Mouse (Mus musculus): ENCODE data around the gene Helz2. TPM values are rescaled to one million over a fixed set of nuclear protein-coding genes. Genes with fewer than 3 reads are reported as not detected.

Gene Helz2
- polyA plus RNA-seq, 1 experiment from 2014 or later = 2.5 TPM

DNA sequence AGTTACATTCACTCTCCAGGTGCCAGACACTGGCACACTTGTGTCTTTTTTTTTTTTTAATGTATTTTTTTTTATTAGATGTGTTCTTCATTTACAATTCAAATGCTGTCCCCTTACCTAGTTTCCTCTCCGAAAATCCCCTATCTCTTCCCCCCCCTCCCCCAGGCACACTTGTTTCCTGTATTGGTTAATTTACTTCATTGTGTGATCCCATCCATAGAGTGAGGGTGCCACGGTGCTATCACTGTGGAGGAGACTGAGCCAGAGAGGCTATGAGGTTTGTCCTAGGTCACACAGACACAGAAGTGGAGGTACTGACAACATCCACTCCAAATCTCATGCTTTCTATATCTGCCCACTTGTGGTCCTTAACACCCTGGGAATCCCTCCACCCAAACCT lies 3.0 kb downstream of the Helz2 start:
- H3K4me1 ChIP-seq (ENCODE audit: insufficient read depth) = 0 out of 2 replicates have a peak, but pooled peaks cover 3% of the 10 kb centered on the region
- WGBS = 65% methylated on average over 2 of the region's 2 CpGs
- no peak overlapping the region for H3K4me3 ChIP-seq (ENCODE audit: low read depth, low read length)
- H3K9me3 ChIP-seq (ENCODE audit: low read depth, low read length) = no peaks in the 10 kb centered on the region
- peaks cover 13% of the 10 kb centered on the region; the same call in 1 of the 2 replicates for H3K36me3 ChIP-seq (ENCODE audit: insufficient read depth)
- no peak for TF ChIP-seq CTCF (IDR thresholded peaks at IDR 0.05; ENCODE audit: low read depth)
- H3K27me3 ChIP-seq (ENCODE audit: insufficient read depth, low read length) = no peaks in the 10 kb centered on the region
- no peak overlapping the region for H3K4me2 ChIP-seq
- DNase-seq (no peak), ATAC-seq (ENCODE audit: insufficient read depth) (no peak)
- no peak overlapping the region for H3K27ac ChIP-seq (ENCODE audit: low read depth)
- no peak overlapping the region for H3K9ac ChIP-seq

- ATAC-seq (ENCODE audit: insufficient read depth) (no peak), DNase-seq (no peak)
- no peak for TF ChIP-seq CTCF (IDR thresholded peaks at IDR 0.05; ENCODE audit: low read depth)
- no peaks in the 10 kb centered on the region for H3K9me3 ChIP-seq (ENCODE audit: low read depth, low read length)
- H3K4me3 ChIP-seq (ENCODE audit: low read depth, low read length) = no peak overlapping the region
- 77% methylated on average over 10 of the region's 10 CpGs for WGBS
- no peaks in the 10 kb centered on the region for H3K27me3 ChIP-seq (ENCODE audit: insufficient read depth, low read length)
- no peak overlapping the region for H3K9ac ChIP-seq
- H3K4me2 ChIP-seq = no peak overlapping the region
- peaks cover 16% of the 10 kb centered on the region; the same call in 1 of the 2 replicates for H3K36me3 ChIP-seq (ENCODE audit: insufficient read depth)
- 0 out of 2 replicates have a peak, but pooled peaks cover 3% of the 10 kb centered on the region for H3K4me1 ChIP-seq (ENCODE audit: insufficient read depth)
- H3K27ac ChIP-seq (ENCODE audit: low read depth) = no peak overlapping the region
Measured at GRCm38 (mm10) chr2:181238091-181238610, 3.7 kb downstream of the Helz2 start.

DNA sequence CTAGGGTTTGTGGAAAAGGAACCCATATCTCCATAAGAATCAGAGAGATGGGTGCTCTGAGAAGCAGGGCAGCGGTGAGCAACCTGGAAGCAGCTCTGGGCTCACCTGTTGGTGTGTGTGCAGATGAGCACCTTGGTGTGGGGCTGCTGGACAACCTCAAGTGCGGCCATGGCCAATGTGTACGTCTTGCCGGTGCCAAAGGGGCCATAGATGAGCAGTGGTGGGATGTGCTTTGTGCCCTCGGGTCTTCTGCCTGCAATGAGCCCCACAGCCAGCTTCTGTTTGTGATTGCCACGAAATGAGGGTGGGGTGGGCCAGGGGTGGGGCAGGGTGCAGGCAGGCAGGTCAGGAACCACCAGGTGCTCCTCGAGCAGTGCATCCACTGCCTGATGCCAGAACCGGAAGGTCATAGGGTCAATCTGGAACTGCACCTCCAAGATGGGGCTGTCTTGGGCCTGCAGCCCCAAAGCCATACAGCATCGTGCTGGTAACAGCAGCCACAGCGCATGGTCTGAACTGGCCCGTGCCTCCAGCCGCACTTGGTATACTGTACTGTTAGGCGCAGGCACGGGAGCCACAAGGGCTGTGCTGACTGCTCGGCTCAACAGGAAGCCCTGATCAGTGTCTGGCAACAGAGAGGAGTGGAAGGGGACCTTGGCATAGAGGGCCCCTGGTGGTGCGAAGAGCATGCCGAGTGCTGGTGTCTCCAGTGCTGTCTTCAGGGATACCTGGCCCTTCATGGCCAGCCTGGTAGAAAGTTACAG lies 4.4 kb downstream of the Helz2 start:
- H3K27me3 ChIP-seq (ENCODE audit: insufficient read depth, low read length) = no peaks in the 10 kb centered on the region
- no peak overlapping the region for H3K4me2 ChIP-seq
- 86% methylated on average over 17 of the region's 17 CpGs for WGBS
- H3K36me3 ChIP-seq (ENCODE audit: insufficient read depth) = peaks cover 16% of the 10 kb centered on the region; the same call in 1 of the 2 replicates
- no peak for TF ChIP-seq CTCF (IDR thresholded peaks at IDR 0.05; ENCODE audit: low read depth)
- H3K9ac ChIP-seq = no peak overlapping the region
- no peak for DNase-seq
- H3K4me1 ChIP-seq (ENCODE audit: insufficient read depth) = 0 out of 2 replicates have a peak, but pooled peaks cover 3% of the 10 kb centered on the region
- no peak for ATAC-seq (ENCODE audit: insufficient read depth)
- no peak overlapping the region for H3K4me3 ChIP-seq (ENCODE audit: low read depth, low read length)
- H3K9me3 ChIP-seq (ENCODE audit: low read depth, low read length) = no peaks in the 10 kb centered on the region
- no peak overlapping the region for H3K27ac ChIP-seq (ENCODE audit: low read depth)

DNA sequence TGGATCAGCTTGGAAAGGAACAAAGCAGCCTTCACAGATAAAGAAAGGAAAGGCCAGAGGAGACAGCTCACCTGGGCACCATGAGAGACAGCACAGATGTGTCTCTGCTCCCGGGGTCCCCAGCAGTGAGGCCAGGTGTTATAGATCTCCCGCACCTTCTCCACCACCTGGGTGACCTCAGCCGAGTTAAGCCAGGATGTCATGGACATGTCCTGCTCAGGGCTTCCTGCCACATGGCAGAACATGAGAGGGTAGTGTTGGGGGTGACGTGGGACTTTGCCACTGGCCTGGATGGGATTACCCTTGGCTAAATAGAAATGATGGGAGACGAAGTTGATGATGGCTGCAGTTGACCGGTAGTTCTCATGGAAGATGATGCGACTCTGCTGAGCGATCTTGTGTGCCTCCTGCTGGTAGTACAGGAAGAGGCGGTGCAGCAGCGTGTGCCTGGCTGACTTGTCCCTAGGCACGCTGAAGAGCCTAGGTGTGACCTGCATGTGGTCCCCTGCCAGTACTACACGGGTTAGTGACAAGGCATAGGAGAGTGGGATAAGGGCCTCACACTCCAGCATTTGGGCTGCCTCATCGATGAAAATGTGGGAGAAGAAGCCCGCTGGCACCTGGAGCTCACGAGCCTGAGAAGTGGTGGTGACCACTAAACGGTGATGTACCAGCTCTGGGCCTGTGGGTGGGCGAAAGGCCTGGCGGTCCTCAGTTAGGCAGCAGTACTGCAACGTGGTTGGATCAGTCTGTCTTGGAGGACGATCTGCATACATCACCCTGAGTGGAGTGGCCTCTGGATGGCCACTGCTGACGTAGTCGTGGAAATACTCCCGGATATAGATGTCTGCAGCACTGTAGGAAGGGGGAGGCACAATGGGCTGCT lies 5.9 kb downstream of the Helz2 start:
- peaks cover 16% of the 10 kb centered on the region; the same call in 1 of the 2 replicates for H3K36me3 ChIP-seq (ENCODE audit: insufficient read depth)
- no peak overlapping the region for H3K27ac ChIP-seq (ENCODE audit: low read depth)
- no peak overlapping the region for H3K4me3 ChIP-seq (ENCODE audit: low read depth, low read length)
- no peak overlapping the region for H3K9ac ChIP-seq
- ATAC-seq (ENCODE audit: insufficient read depth) = no peak
- TF ChIP-seq CTCF (IDR thresholded peaks at IDR 0.05; ENCODE audit: low read depth) = peak; percentile 40
- H3K9me3 ChIP-seq (ENCODE audit: low read depth, low read length) = no peaks in the 10 kb centered on the region
- no peaks in the 10 kb centered on the region for H3K27me3 ChIP-seq (ENCODE audit: insufficient read depth, low read length)
- 76% methylated on average over 23 of the region's 23 CpGs for WGBS
- no peak overlapping the region for H3K4me2 ChIP-seq
- DNase-seq = no peak
- H3K4me1 ChIP-seq (ENCODE audit: insufficient read depth) = no peaks in the 10 kb centered on the region

- Histone ChIP-seq H3K27ac (ENCODE audit: low read depth) (no peak overlapping the region), H3K4me1 (ENCODE audit: insufficient read depth) (no peaks in the 10 kb centered on the region), H3K27me3 (ENCODE audit: insufficient read depth, low read length) (no peaks in the 10 kb centered on the region), H3K4me3 (ENCODE audit: low read depth, low read length) (no peak overlapping the region), H3K9ac (no peak overlapping the region), H3K4me2 (no peak overlapping the region), H3K9me3 (ENCODE audit: low read depth, low read length) (no peaks in the 10 kb centered on the region), H3K36me3 (ENCODE audit: insufficient read depth) (peaks cover 16% of the 10 kb centered on the region; the same call in 1 of the 2 replicates)
- ATAC-seq (ENCODE audit: insufficient read depth) = no peak
- 85% methylated on average over 11 of the region's 11 CpGs for WGBS
- no peak for TF ChIP-seq CTCF (IDR thresholded peaks at IDR 0.05; ENCODE audit: low read depth)
- DNase-seq = no peak
Measured at GRCm38 (mm10) chr2:181234680-181235079, 7.1 kb downstream of the Helz2 start.

- H3K4me3 ChIP-seq (ENCODE audit: low read depth, low read length) = no peak overlapping the region
- no peaks in the 10 kb centered on the region for H3K9me3 ChIP-seq (ENCODE audit: low read depth, low read length)
- DNase-seq (no peak), ATAC-seq (ENCODE audit: insufficient read depth) (no peak)
- no peaks in the 10 kb centered on the region for H3K27me3 ChIP-seq (ENCODE audit: insufficient read depth, low read length)
- WGBS = 84% methylated on average over 15 of the region's 15 CpGs
- H3K4me2 ChIP-seq = no peak overlapping the region
- TF ChIP-seq CTCF (IDR thresholded peaks at IDR 0.05; ENCODE audit: low read depth) = no peak
- peaks cover 15% of the 10 kb centered on the region; the same call in 1 of the 2 replicates for H3K36me3 ChIP-seq (ENCODE audit: insufficient read depth)
- H3K27ac ChIP-seq (ENCODE audit: low read depth) = no peak overlapping the region
- no peaks in the 10 kb centered on the region for H3K4me1 ChIP-seq (ENCODE audit: insufficient read depth)
- H3K9ac ChIP-seq = no peak overlapping the region
Measured at GRCm38 (mm10) chr2:181233443-181233842, 8.4 kb downstream of the Helz2 start.

Data from lung, embryonic 14.5 days (tissue).